Mouse (Mus musculus) heart, postnatal 0 days (tissue): ENCODE measurements around the gene 5830473C10Rik.

Source experiments
- CTCF ChIP-seq: IDR thresholded peaks from 2 replicates; pipeline ENCODE4 v1.5.1; 2016; ENCODE audit warnings: antibody characterized with exemption, control low read depth, low read depth
- EP300 ChIP-seq: IDR thresholded peaks from 2 replicates; pipeline ENCODE4 v1.6.1; 2016; ENCODE audit warnings: antibody characterized with exemption, low read depth

DNA sequence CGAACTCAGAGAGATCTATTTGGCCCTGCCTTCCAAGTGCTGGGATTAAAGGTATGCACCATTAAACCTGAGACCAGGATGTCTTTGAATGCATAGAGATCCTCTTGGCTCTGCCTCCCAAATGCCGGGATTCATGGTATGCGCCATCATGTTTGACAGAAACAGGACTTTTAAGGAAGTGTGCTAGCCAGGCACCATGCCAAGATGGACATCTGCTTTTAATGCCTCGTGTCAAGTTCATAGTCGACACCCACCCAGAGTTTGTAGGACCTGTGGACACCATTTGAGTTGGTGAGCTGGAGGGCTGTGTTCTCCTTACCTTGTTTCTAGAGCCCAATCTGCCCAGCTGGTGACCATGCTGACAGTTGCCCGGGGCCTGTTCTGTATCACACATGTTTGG lies 31.0 kb downstream of the 5830473C10Rik start:
- TF ChIP-seq CTCF, result no peak
- no peak for TF ChIP-seq EP300
